Mouse (Mus musculus) layer of hippocampus, postnatal 14 days (tissue): ENCODE data around the gene Itih3. TPM values are rescaled to one million over a fixed set of nuclear protein-coding genes. Genes with fewer than 3 reads are reported as not detected.

Source experiments
- DNase-seq, 2 experiments: peaks; one replicate each; pipeline ENCODE4 v3.0.0; 2021 to 2022; ENCODE audit warnings: low spot score in 2 of 2, mixed read lengths in 1 of 2
- long read RNA-seq, 2 experiments: library from polyadenylated mRNA; stranded (forward); transcript quantifications; one replicate each; pipeline ENCODE4 v2.0.0; 2021
- total RNA-seq, 2 experiments: library from RNA; stranded (reverse); gene quantifications; 2 replicates each; pipeline ENCODE4 v1.2.3; 2021

The Itih3 gene
- total RNA-seq, result 10 to 100 TPM; 18.2 to 19.0 TPM
- long read RNA-seq, experiment 1, partial matches to known transcripts, result 9 of 28 reads
- long read RNA-seq, experiment 1, other reads (novel, unspliced or antisense), result 19 of 28 reads
- long read RNA-seq, experiment 2, partial matches to known transcripts, result 16 of 32 reads
- long read RNA-seq, experiment 2, other reads (novel, unspliced or antisense), result 16 of 32 reads

- DNase-seq, result peak; percentile 29 to 63
Observed at GRCm38 (mm10) chr14:30923375-30924105, at the start of gene Itih3. TSS of gene Itih3 (minus strand) at chr14:30923760.

- no peak for DNase-seq
Observed at GRCm38 (mm10) chr14:30960366-30960765, 36.8 kb upstream of the Itih3 start.

- no peak for DNase-seq
Observed at GRCm38 (mm10) chr14:30959031-30959430, 35.5 kb upstream of the Itih3 start.

- no peak for DNase-seq
Observed at GRCm38 (mm10) chr14:30958517-30958916, 35.0 kb upstream of the Itih3 start.

GRCm38 (mm10) chr14:30951154-30951825 lies 27.7 kb upstream of the Itih3 start, which contains the start of gene Nek4:
TSS of gene Nek4 (plus strand) at chr14:30951377.
- peak; percentile 96 to 98 for DNase-seq

- no peak for DNase-seq
Observed at GRCm38 (mm10) chr14:30949986-30950385, 26.4 kb upstream of the Itih3 start.

GRCm38 (mm10) chr14:30944745-30945144 lies 21.2 kb upstream of the Itih3 start:
- no peak for DNase-seq

- DNase-seq, result peak; percentile 56 to 58
Observed at GRCm38 (mm10) chr14:30943860-30944674, 20.5 kb upstream of the Itih3 start.

- DNase-seq, result no peak
Observed at GRCm38 (mm10) chr14:30943038-30943437, 19.5 kb upstream of the Itih3 start, which contains the start of gene Itih1. TSS of gene Itih1 (minus strand) at chr14:30943289.

GRCm38 (mm10) chr14:30942254-30942653 lies 18.7 kb upstream of the Itih3 start:
- no peak for DNase-seq

GRCm38 (mm10) chr14:30933351-30933750 lies 9.8 kb upstream of the Itih3 start:
- DNase-seq, result no peak

- DNase-seq, result no peak
Observed at GRCm38 (mm10) chr14:30930386-30930785, 6.8 kb upstream of the Itih3 start.

- DNase-seq, result no peak
Observed at GRCm38 (mm10) chr14:30925492-30925891, 1.9 kb upstream of the Itih3 start.

- DNase-seq, result peak in 1 of 2 experiments; percentile 26
Observed at GRCm38 (mm10) chr14:30922053-30922670, 1.4 kb downstream of the Itih3 start.

GRCm38 (mm10) chr14:30916516-30916915 lies 7.0 kb downstream of the Itih3 start:
- DNase-seq, result no peak

GRCm38 (mm10) chr14:30913404-30913803 lies 10.2 kb downstream of the Itih3 start:
- DNase-seq, result no peak

GRCm38 (mm10) chr14:30912641-30913040 lies 10.9 kb downstream of the Itih3 start:
- no peak for DNase-seq

GRCm38 (mm10) chr14:30911141-30911540 lies 12.4 kb downstream of the Itih3 start:
- DNase-seq, result no peak

GRCm38 (mm10) chr14:30907814-30908265 lies 15.7 kb downstream of the Itih3 start:
- peak in 1 of 2 experiments; percentile 22 for DNase-seq

- no peak for DNase-seq
Observed at GRCm38 (mm10) chr14:30906001-30906400, 17.6 kb downstream of the Itih3 start.

- no peak for DNase-seq
Observed at GRCm38 (mm10) chr14:30904307-30904706, 19.3 kb downstream of the Itih3 start.
